Mouse (Mus musculus): Measurements from ENCODE around the gene Olfr960.

GRCm38 (mm10) chr9:39603999-39604453 lies 17.1 kb upstream of the Olfr960 start, which contains the start of gene AW551984:
- TF ChIP-seq CTCF (IDR thresholded peaks at IDR 0.05; ENCODE audit: control insufficient read depth, insufficient read depth, low read length): no peak
- TF ChIP-seq POLR2A (IDR thresholded peaks at IDR 0.05; ENCODE audit: borderline replicate concordance, control insufficient read depth, low read depth, low read length): no peak

All from bone marrow, adult 2 months (tissue).